Mouse (Mus musculus) activated CD4-positive, CD25-positive, alpha-beta regulatory T cell, adult 4 months (primary cell): ENCODE measurements around the gene Pkn2. TPM values are rescaled to one million over a fixed set of nuclear protein-coding genes. Genes with fewer than 3 reads are reported as not detected.
A peak's percentile ranks its signal among the peaks of the same experiment; 100 is the strongest.

Experiments
- ATAC-seq: one replicate; pipeline ENCODE4 v1.8.0; 2017
- polyA plus RNA-seq, 2 experiments: library from polyadenylated mRNA; unstranded; fragments of 100-300 nt; shearing (Covaris generic); gene quantifications; one replicate each; pipeline ENCODE4 v1.2.1; 2017

The Pkn2 gene
- 10 to 100 TPM; 11.3 to 12.7 TPM for polyA plus RNA-seq

DNA sequence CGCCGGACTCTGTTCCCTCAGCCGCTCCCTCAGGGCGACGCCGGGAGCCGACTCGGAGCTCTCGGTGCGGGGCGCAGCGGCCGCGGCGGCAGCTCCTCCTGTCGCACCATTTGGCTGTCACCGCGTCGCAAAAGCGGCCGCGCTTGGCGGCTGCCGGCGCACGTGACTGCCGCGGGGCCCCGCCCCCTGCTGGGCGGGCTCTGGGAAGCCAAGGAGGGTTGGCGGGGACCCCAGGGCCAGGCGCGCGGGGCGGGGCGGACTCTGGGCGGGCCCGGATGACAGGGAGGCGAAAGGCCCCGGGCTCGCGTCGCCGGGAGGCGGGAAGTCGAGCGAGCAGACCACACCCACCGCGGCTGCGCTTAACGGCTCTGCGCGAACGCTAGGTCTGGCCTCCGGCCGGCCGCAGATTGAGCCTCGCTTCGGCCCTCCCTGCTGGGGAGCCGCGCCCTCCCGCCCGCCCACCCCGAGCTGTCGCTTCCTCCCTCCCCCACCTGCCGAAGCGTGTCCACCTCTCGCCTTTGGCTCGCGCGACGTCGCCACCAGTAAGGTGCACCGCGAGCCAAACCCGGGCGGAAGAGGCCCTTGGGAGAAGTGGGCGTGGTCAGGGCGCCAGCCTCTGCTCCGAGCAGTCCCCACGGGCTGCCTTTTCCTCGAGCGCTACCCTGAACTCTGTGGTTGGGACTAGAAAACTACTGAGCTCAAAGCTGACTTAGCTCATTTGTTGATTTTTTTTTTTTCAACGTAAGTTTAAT lies at the start of gene Pkn2:
Gene Pkn2, minus strand, starts transcription at position 133 of the 752 bp plus-strand sequence.
- ATAC-seq, result peak; percentile 84

- no peak for ATAC-seq
These were observed 48.1 kb upstream of the Pkn2 start for GRCm38 (mm10) chr3:142929906-142930305.

DNA sequence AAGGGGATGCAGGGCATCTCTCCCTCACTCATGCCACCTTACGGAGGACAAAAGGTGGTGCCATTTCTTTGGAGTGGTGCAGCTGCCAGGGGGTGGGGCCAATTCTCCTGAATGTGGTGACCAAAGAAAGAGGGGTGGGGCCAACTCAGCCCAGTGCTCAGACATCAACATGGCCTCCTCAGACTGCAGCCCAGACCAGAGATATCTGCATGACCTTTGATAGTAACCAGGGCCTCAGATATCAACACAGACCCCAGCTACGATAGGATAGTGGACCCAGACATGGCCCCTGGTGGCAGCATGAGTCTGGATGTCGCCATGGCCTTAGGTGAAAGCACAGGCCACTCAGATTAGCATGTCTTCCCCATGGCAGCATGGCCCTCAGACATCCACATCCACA lies 45.5 kb upstream of the Pkn2 start:
- ATAC-seq, result no peak

DNA sequence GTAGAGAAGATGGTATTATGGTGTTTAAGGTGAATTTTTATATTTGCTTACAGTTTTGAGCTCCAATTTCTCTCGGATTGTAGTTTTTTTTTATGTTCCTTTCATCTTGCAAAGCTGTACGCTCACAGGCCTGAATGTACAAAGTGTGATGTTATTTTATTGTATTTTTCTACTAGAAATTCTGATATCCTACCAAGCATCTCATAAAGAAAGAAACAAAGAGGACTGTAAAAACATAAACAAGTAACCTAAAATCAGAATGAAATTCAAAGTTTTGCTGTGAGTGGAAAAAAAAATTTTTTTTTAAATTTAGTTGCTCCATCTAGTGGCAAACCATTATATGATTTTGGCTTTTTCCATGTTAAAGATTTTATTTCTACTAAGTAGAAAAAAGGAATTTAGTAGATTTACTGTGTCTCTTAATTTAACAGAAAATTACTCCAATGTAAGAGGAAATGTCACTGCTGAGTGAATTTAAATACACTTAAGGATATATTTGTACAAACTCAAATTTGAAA lies 43.1 kb upstream of the Pkn2 start:
- ATAC-seq, result no peak

DNA sequence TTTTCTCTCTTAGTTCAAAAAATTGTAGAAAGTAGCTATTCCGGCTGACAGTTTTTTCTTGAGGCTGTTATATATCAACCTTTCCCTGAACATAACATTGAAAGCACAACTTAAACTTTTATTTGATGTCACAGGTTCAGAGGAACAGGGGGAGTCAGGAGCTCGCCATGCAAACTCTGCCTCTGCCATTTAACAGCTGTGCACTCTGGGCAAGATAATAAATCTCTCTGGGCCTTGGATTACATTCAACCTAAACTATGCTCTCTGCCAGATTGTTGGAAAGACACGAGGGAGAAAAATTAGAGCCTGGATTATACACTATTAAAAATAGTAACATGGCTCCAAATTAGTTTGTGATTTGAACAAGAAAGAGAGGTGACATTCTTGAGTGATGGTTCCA lies 37.3 kb upstream of the Pkn2 start:
- ATAC-seq, result no peak

DNA sequence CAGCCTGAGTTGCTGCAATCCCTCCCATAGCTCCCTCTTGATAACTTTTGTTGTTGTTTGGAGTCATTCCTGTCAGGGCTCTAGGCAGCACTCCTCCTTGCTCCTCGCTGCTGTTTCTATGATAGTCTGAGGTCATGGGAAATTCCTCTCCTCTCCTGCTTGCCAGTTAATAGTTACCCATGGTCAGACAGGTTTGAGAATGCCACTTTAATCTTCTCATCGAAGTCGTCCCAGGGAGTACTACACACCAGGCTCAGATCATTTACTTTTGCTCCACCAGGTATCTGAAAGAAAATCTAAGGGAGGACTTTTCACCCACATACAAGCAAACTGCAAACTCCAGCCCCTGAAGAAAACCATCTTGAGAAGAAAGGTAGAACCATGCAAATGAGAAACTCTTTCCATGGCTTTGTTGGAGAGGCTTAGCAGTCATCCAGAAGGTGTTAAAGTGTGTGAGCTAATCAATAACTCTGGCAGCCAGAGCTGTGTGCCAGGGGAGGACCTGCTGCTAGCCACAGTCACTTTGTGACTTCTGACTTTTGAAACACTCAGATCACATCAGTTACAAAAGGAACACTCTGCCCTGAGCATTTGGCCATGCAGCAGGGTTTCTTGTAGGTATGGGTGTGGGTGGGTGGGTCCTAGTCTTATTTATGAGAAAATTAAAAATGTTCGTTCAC lies 36.1 kb upstream of the Pkn2 start:
- no peak for ATAC-seq

GRCm38 (mm10) chr3:142917171-142917570 lies 35.4 kb upstream of the Pkn2 start:
- no peak for ATAC-seq

- no peak for ATAC-seq
These were observed 31.5 kb upstream of the Pkn2 start for GRCm38 (mm10) chr3:142913295-142913694.

- ATAC-seq, result no peak
These were observed 17.9 kb upstream of the Pkn2 start for GRCm38 (mm10) chr3:142899683-142900082.

DNA sequence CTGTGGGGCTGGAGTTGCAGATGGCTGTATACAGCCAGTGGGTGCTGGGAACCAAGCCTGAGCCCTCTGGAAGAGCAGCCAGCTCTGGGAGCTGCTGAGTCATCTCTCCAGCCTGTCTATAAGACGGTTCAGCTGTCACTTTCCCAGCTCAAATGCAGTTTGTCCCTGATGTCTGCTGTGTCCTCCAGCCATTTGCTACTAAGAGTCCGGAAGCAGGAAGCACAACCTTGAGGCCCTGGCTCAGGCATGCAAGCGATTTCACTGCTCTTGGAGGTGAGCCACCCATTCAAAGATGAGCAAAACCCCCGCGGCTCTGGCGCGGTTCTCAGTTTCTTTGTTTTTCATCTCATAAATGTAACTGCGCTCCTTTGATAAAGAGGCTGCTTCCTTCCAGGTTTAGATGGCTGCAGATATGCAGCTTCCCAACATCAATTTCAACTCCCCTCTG lies 17.2 kb upstream of the Pkn2 start:
- ATAC-seq, result peak; percentile 59

- ATAC-seq, result no peak
These were observed 8.6 kb upstream of the Pkn2 start for GRCm38 (mm10) chr3:142890442-142890841.

- ATAC-seq, result no peak
These were observed 5.2 kb upstream of the Pkn2 start for GRCm38 (mm10) chr3:142886963-142887362.

DNA sequence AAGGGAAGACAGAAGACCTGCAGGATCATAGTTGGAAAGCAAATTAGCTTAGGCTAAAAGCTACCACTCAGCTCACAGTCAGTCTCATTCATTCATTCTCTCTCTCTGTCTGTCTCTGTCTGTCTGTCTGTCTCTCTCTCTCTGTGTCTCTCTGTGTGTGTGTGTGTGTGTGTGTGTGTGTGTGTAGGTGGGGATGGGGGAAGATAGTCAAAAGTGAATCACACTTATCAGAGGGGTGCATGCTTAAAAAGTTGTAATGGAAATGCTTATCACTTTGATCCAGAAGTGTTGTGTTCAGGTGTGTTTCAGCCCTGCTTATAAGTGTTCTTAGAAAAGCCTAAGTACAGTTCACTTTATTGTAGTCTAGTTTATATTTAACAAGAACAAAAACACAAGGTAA lies 2.8 kb upstream of the Pkn2 start:
- ATAC-seq, result no peak

GRCm38 (mm10) chr3:142881589-142881871 lies 274 bp downstream of the Pkn2 start:
- ATAC-seq, result peak; percentile 9

DNA sequence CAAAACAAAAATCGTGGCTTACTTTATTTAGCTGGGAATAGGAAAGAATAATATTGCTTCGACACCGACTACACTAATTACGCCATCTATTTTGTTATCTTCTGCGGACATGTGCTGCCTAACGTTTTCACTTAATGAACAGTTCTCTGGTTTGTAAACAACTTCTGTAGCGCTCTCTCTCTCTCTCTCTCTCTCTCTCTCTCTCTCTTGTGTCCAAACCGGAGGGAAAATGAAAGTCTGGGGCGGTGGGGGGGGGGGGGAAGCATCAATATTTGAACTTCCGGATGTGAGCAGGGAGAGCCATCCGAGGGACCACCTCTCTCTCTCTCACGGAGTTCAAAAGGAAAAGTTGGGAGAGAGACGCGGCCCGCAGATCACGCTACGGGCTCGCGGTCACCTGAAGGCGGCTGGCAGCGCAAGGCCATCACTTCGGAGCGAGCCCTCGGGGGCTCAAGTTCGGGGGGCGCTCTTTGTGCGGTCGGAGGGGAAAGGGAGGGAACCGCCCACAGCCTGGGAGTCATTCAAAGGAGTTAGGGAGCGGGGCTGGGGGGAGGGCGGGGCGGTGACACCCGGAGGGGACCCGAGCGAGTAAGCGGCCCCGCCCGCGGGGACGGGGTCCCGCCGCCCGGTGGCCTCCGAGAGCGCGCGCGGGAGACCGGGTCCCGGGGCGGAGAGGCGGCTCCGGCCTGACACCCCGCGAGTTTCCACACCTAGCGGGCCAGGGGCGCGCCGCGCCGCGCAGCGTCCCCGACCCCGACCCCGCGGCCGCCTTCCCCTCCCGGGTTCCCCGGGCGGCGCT lies 815 bp downstream of the Pkn2 start:
- peak; percentile 9 for ATAC-seq

DNA sequence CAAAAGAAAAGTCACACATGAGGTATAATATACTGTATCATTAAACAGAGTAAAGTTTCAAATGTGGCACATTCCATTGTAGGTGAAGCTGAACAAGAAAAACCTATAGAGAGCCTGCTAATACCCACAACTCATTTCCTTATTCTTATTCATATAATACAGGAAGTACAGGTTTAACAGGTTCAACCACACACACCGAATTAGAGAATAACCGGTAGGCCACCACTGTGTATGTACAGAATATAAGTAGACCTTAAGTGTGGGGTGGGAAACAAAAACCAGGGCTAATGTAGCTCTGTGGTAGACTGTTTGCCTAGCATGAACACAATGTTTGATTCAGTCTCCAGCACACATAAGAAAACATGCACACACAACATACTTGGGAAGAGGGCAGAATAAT lies 18.6 kb downstream of the Pkn2 start:
- no peak for ATAC-seq

GRCm38 (mm10) chr3:142856832-142857231 lies 25.0 kb downstream of the Pkn2 start:
- ATAC-seq, result no peak

DNA sequence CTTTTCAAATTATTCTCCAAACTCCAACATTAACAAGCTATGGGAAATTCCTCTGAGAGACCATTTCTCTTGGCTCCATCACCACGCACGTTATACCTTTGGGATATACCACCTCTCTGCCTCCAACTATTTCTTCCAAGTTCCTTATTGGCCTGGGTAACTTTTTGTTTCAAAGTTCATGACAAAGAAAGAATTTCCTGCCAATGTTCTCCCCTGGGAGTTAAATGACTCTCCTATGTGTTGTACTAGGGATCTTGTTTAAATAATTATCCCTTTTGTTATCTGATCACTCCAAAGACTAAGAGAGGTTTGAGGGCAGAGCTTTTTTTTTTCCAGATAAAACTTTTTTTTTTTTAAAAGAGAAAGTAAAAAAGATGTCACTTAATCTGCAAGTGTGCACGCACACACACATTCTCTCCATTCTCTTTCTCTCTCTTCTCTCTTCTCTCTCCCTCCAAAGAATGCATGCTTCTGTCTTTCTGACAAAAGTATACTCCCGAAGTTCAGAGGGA lies 25.8 kb downstream of the Pkn2 start:
- ATAC-seq, result no peak

- no peak for ATAC-seq
These were observed 28.9 kb downstream of the Pkn2 start for GRCm38 (mm10) chr3:142852911-142853310.

- no peak for ATAC-seq
These were observed 30.2 kb downstream of the Pkn2 start for GRCm38 (mm10) chr3:142851631-142852030.

DNA sequence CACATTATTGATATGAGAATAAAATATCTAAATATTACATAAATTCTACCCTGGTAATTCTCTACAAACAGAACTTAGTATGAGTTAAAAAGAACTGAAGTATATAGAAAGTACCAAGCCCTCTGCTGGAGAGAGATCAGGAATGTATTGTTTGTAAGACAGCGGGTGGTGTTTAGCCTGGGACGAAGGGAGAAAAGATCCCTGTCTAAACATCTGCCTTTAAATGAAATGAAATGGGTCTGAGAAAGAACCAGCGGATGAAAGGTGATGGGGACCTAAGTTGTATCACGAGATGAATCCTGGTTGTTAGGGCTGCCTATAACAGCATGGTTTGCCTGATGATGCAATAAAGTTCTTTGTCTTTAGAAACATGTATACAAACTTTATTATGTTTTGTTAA lies 41.8 kb downstream of the Pkn2 start:
- no peak for ATAC-seq

- no peak for ATAC-seq
These were observed 47.0 kb downstream of the Pkn2 start for GRCm38 (mm10) chr3:142834761-142835160.

DNA sequence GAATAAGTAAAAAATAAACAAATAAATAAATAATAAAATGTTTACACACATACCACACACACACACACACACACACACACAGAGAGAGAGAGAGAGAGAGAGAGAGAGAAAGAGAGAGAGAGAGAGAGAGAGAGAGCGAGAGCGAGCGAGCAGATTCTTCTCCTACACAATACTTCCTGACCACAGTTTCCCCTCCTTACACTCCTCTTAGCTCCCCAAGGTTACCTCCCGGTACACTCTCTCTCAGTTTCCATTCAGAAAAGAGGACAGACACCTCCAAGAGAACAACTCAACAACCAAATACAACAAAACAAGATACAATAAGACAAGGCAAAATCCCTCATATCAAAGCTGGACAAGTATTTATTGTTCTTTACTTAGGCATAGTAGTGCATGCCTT lies 47.8 kb downstream of the Pkn2 start:
- no peak for ATAC-seq
